Mouse (Mus musculus) MEL (cell line): ENCODE measurements at regions not wholly inside any gene's neighbourhood (a gene's known extent, or its start where the extent isn't known, plus 50 kb on each side); places are given as distances from the start of the nearest gene placed in this dataset.
"Not testable (repeated sequence)": the region's sequence is repeated elsewhere in the genome, so short reads cannot be mapped to it uniquely, and the experiment has no call there.

Experiments
- DNase-seq: peaks from one replicate; pipeline ENCODE4 v3.0.0; 2011; ENCODE audit warnings: low read depth, low spot score
- H3K27ac ChIP-seq: 2 replicates; pipeline ENCODE4 v1.5.1; 2012; ENCODE audit warnings: low read depth, mild to moderate bottlenecking, control low read depth, low read length, moderate library complexity; ENCODE audit not compliant: control insufficient read depth
- H3K27me3 ChIP-seq, 2 experiments: fragments of 150-350 bp in 1 of 2; sonication (generic) in 1 of 2; 2 replicates each; pipeline ENCODE4 v1.6.1; 2012; ENCODE audit warnings: low read length in 2 of 2, mild to moderate bottlenecking in 2 of 2, improper control_type of control experiment in 1 of 2, moderate library complexity in 1 of 2; ENCODE audit not compliant: insufficient read depth in 2 of 2, control insufficient read depth in 1 of 2
- H3K36me3 ChIP-seq, 2 experiments: 2 replicates each; pipeline ENCODE4 v1.6.1; 2012 to 2014; ENCODE audit warnings: low read length in 2 of 2, improper control_type of control experiment in 1 of 2, inconsistent platforms in 1 of 2, mild to moderate bottlenecking in 1 of 2; ENCODE audit not compliant: insufficient read depth in 2 of 2, control insufficient read depth in 1 of 2
- H3K4me1 ChIP-seq, 2 experiments: fragments of 150-350 bp in 1 of 2; sonication (generic) in 1 of 2; 2 replicates each; pipeline ENCODE4 v1.6.1; 2012; ENCODE audit warnings: low read length in 2 of 2, improper control_type of control experiment in 1 of 2, mild to moderate bottlenecking in 1 of 2; ENCODE audit not compliant: insufficient read depth in 2 of 2, control insufficient read depth in 1 of 2
- H3K4me3 ChIP-seq, 2 experiments: fragments of 150-350 bp in 1 of 2; sonication (generic) in 1 of 2; 2 replicates each; pipeline ENCODE4 v1.5.1; 2012; ENCODE audit warnings: low read depth in 2 of 2, low read length in 2 of 2, mild to moderate bottlenecking in 2 of 2, moderate library complexity in 2 of 2, control low read depth in 1 of 2, improper control_type of control experiment in 1 of 2; ENCODE audit not compliant: control insufficient read depth in 1 of 2, insufficient read depth in 1 of 2
- H3K79me2 ChIP-seq: 2 replicates; pipeline ENCODE4 v1.6.1; 2012; ENCODE audit warnings: mild to moderate bottlenecking, low read length, moderate library complexity; ENCODE audit not compliant: control insufficient read depth, poor library complexity, insufficient read depth
- H3K9ac ChIP-seq: 2 replicates; pipeline ENCODE4 v1.6.1; 2012; ENCODE audit warnings: low read depth, mild to moderate bottlenecking, control low read depth, low read length, moderate library complexity; ENCODE audit not compliant: control insufficient read depth, poor library complexity, severe bottlenecking
- H3K9me3 ChIP-seq: fragments of 150-350 bp; sonication (generic); replicated peaks from 2 replicates; pipeline ENCODE4 v1.6.1; 2012; ENCODE audit warnings: mild to moderate bottlenecking, low read length, improper control_type of control experiment, moderate library complexity; ENCODE audit not compliant: insufficient read depth
- CHD2 ChIP-seq: IDR thresholded peaks from 2 replicates; pipeline ENCODE4 v1.6.1; 2011; ENCODE audit warnings: low read length, improper control_type of control experiment
- CTCF ChIP-seq, 3 experiments: IDR thresholded peaks in 2 of 3; conservative IDR thresholded peaks in 1 of 3; 2 replicates each; pipeline ENCODE4 v1.5.1; 2011 to 2012; ENCODE audit warnings: low read length in 3 of 3, low read depth in 2 of 3, mild to moderate bottlenecking in 2 of 3, improper control_type of control experiment in 1 of 3, inconsistent platforms in 1 of 3, mixed read lengths in 1 of 3, moderate library complexity in 1 of 3; ENCODE audit not compliant: control insufficient read depth in 1 of 3, insufficient read depth in 1 of 3, poor library complexity in 1 of 3, severe bottlenecking in 1 of 3
- E2F4 ChIP-seq: IDR thresholded peaks from 2 replicates; pipeline ENCODE4 v1.6.1; 2011; ENCODE audit warnings: low read depth, low read length, improper control_type of control experiment, borderline replicate concordance
- ELF1 ChIP-seq: IDR thresholded peaks from 2 replicates; pipeline ENCODE4 v1.6.1; 2014; ENCODE audit warnings: low read depth, mild to moderate bottlenecking, inconsistent platforms, low read length, improper control_type of control experiment, moderate library complexity
- EP300 ChIP-seq, 2 experiments: IDR thresholded peaks; 2 replicates each; pipeline ENCODE4 v1.6.1; 2011; ENCODE audit warnings: improper control_type of control experiment in 2 of 2, low read length in 2 of 2, low read depth in 1 of 2, mild to moderate bottlenecking in 1 of 2
- GABPA ChIP-seq: IDR thresholded peaks from 2 replicates; pipeline ENCODE4 v1.6.1; 2012; ENCODE audit warnings: low read depth, mild to moderate bottlenecking, inconsistent platforms, low read length, improper control_type of control experiment, moderate library complexity
- HCFC1 ChIP-seq: IDR thresholded peaks from 2 replicates; pipeline ENCODE4 v1.6.1; 2012; ENCODE audit warnings: low read depth, mild to moderate bottlenecking, inconsistent platforms, low read length, improper control_type of control experiment, moderate library complexity
- KAT2A ChIP-seq: conservative IDR thresholded peaks from 2 replicates; pipeline ENCODE4 v1.6.1; 2012; ENCODE audit warnings: low read depth, low read length, improper control_type of control experiment, inconsistent platforms
- MAFK ChIP-seq: IDR thresholded peaks from 2 replicates; pipeline ENCODE4 v1.6.1; 2011; ENCODE audit warnings: low read depth, mild to moderate bottlenecking, low read length, improper control_type of control experiment, borderline replicate concordance
- MEF2A ChIP-seq: IDR thresholded peaks from 2 replicates; pipeline ENCODE4 v1.6.1; 2014; ENCODE audit warnings: low read depth, mild to moderate bottlenecking, inconsistent platforms, low read length, improper control_type of control experiment; ENCODE audit not compliant: poor library complexity, insufficient replicate concordance, severe bottlenecking; ENCODE audit errors: extremely low read depth
- MXI1 ChIP-seq: IDR thresholded peaks from 2 replicates; pipeline ENCODE4 v1.6.1; 2011; ENCODE audit warnings: mild to moderate bottlenecking, low read depth, low read length, improper control_type of control experiment
- MYB ChIP-seq: IDR thresholded peaks from 2 replicates; pipeline ENCODE4 v1.6.1; 2011; ENCODE audit warnings: mild to moderate bottlenecking, low read depth, low read length, improper control_type of control experiment
- NELFE ChIP-seq: IDR thresholded peaks from 2 replicates; pipeline ENCODE4 v1.6.1; 2011; ENCODE audit warnings: low read depth, low read length, improper control_type of control experiment
- NRF1 ChIP-seq: IDR thresholded peaks from 2 replicates; pipeline ENCODE4 v1.6.1; 2014; ENCODE audit warnings: low read depth, mild to moderate bottlenecking, inconsistent platforms, low read length, improper control_type of control experiment, moderate library complexity; ENCODE audit not compliant: poor library complexity, insufficient read depth, severe bottlenecking
- POLR2A ChIP-seq, 2 experiments: IDR thresholded peaks; 2 replicates each; pipeline ENCODE4 v1.6.1; 2011 to 2012; ENCODE audit warnings: low read length in 2 of 2, mild to moderate bottlenecking in 2 of 2, control low read depth in 1 of 2, improper control_type of control experiment in 1 of 2, low read depth in 1 of 2, moderate library complexity in 1 of 2; ENCODE audit not compliant: control insufficient read depth in 1 of 2, insufficient read depth in 1 of 2, poor library complexity in 1 of 2
- POLR2AphosphoS2 ChIP-seq: IDR thresholded peaks from 2 replicates; pipeline ENCODE4 v1.6.1; 2011; ENCODE audit warnings: low read length, improper control_type of control experiment
- SIN3A ChIP-seq: IDR thresholded peaks from 2 replicates; pipeline ENCODE4 v1.6.1; 2012; ENCODE audit warnings: low read length, improper control_type of control experiment, inconsistent platforms
- SMC3 ChIP-seq: IDR thresholded peaks from 2 replicates; pipeline ENCODE4 v1.6.1; 2011; ENCODE audit warnings: low read depth, low read length, improper control_type of control experiment
- TBP ChIP-seq: IDR thresholded peaks from 2 replicates; pipeline ENCODE4 v1.8.0; 2011; ENCODE audit warnings: low read depth, low read length, improper control_type of control experiment
- TCF12 ChIP-seq: IDR thresholded peaks from 2 replicates; pipeline ENCODE4 v1.6.1; 2014; ENCODE audit warnings: low read depth, mild to moderate bottlenecking, inconsistent platforms, low read length, improper control_type of control experiment, moderate library complexity
- USF1 ChIP-seq: IDR thresholded peaks from 2 replicates; pipeline ENCODE4 v1.6.1; 2014; ENCODE audit warnings: low read depth, mild to moderate bottlenecking, inconsistent platforms, low read length, improper control_type of control experiment, moderate library complexity
- USF2 ChIP-seq, 2 experiments: IDR thresholded peaks; 2 replicates each; pipeline ENCODE4 v1.6.1; 2011 to 2012; ENCODE audit warnings: improper control_type of control experiment in 2 of 2, low read length in 2 of 2, borderline replicate concordance in 1 of 2, inconsistent platforms in 1 of 2, low read depth in 1 of 2, mild to moderate bottlenecking in 1 of 2; ENCODE audit not compliant: insufficient read depth in 1 of 2
- ZMIZ1 ChIP-seq: IDR thresholded peaks from 2 replicates; pipeline ENCODE4 v1.6.1; 2012; ENCODE audit warnings: low read depth, mild to moderate bottlenecking, inconsistent platforms, low read length, improper control_type of control experiment, moderate library complexity
- ZNF384 ChIP-seq: IDR thresholded peaks from 2 replicates; pipeline ENCODE4 v1.6.1; 2012; ENCODE audit warnings: low read depth, mild to moderate bottlenecking, inconsistent platforms, low read length, improper control_type of control experiment

GRCm38 (mm10) chr15:38151654-38152053, 726.3 kb downstream of the 4930447A16Rik start:
- Histone ChIP-seq H3K9me3 (no peaks in the 10 kb centered on the region), H3K4me3 (no peak overlapping the region), H3K36me3 (no peaks in the 10 kb centered on the region), H3K27ac (no peak overlapping the region), H3K9ac (no peak overlapping the region), H3K27me3 (peaks cover 3 to 5% of the 10 kb centered on the region in 2 experiments), H3K79me2 (no peaks in the 10 kb centered on the region), H3K4me1 (no peaks in the 10 kb centered on the region)
- DNase-seq, result no peak
- TF ChIP-seq SIN3A (no peak), MXI1 (no peak), MYB (no peak), ZMIZ1 (no peak), TCF12 (no peak), SMC3 (no peak), CTCF (IDR thresholded peaks at IDR 0.05 in 2 of 3, conservative IDR thresholded peaks at IDR 0.05 in 1 of 3; ENCODE audit: control insufficient read depth in 1 of 3, insufficient read depth in 1 of 3, low read depth in 2 of 3, low read length in 3 of 3, poor library complexity in 1 of 3, severe bottlenecking in 1 of 3) (no peak), CHD2 (no peak), ELF1 (no peak), MAFK (no peak), POLR2AphosphoS2 (no peak), POLR2A (IDR thresholded peaks at IDR 0.05; ENCODE audit: control insufficient read depth in 1 of 2, insufficient read depth in 1 of 2, low read depth in 1 of 2, low read length in 2 of 2, poor library complexity in 1 of 2) (no peak), EP300 (IDR thresholded peaks at IDR 0.05; ENCODE audit: low read depth in 1 of 2, low read length in 2 of 2) (no peak), USF2 (IDR thresholded peaks at IDR 0.05; ENCODE audit: borderline replicate concordance in 1 of 2, insufficient read depth in 1 of 2, low read depth in 1 of 2, low read length in 2 of 2) (no peak), MEF2A (no peak)
- TF ChIP-seq, all 39 proteins: peak for 0

DNA sequence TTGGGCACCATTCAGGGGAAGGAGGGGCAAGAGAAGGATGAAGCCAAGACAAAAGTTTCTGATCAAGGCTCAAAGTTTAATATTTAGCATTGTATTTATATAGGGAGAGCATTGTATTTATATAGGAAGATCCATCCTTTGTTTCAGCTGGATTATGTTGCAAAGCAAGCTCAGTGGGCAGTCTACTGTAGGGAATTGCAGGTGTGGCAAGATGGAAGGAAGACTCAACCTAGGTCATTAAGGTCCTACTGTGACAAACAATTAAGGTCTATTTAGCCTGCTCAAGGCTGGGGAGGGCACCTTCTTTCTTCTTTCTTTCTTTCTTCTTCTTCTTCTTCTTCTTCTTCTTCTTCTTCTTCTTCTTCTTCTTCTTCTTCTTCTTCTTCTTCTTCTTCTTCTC, 728.5 kb downstream of the 4930447A16Rik start:
- H3K79me2 ChIP-seq, H3K27ac ChIP-seq, H3K27me3 ChIP-seq, H3K4me3 ChIP-seq, H3K36me3 ChIP-seq, H3K9ac ChIP-seq, DNase-seq, H3K9me3 ChIP-seq, H3K4me1 ChIP-seq: not testable (repeated sequence)

DNA sequence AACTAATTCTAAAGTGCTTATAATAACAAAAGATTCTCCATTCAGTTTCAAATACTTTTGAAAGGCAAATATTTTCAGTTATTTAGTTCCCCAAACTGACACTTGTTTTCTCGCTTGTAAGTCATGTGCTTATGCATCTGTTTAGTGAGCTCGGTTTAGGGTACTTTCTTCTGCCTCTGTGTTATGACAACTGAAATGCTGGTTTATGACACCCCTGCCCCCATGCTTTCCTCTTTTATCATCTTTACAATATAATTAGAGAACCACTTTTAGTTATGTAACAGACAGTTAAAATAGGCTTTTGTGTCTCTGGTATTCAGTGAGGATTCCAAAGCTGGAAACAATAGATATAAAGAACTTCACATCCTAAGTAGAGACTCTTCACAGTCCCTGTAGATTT, 733.8 kb downstream of the 4930447A16Rik start:
- DNase-seq, result no peak
- Histone ChIP-seq H3K4me1 (no peaks in the 10 kb centered on the region), H3K36me3 (no peaks in the 10 kb centered on the region), H3K4me3 (no peak overlapping the region), H3K9me3 (no peaks in the 10 kb centered on the region), H3K9ac (no peak overlapping the region)
- TF ChIP-seq KAT2A, result no peak
- no peak for TF ChIP-seq GABPA
- no peak for TF ChIP-seq MYB
- no peak for TF ChIP-seq NELFE
- TF ChIP-seq TBP, result no peak
- no peak for TF ChIP-seq HCFC1
- TF ChIP-seq CTCF (IDR thresholded peaks at IDR 0.05 in 2 of 3, conservative IDR thresholded peaks at IDR 0.05 in 1 of 3; ENCODE audit: control insufficient read depth in 1 of 3, insufficient read depth in 1 of 3, low read depth in 2 of 3, low read length in 3 of 3, poor library complexity in 1 of 3, severe bottlenecking in 1 of 3), result no peak
- TF ChIP-seq ZNF384, result no peak
- TF ChIP-seq NRF1, result no peak
- no peak for TF ChIP-seq SIN3A
- no peak for TF ChIP-seq USF1
- TF ChIP-seq E2F4, result no peak
- TF ChIP-seq, all 39 proteins: peak for 0
- no peaks in the 10 kb centered on the region for H3K79me2 ChIP-seq
- H3K27me3 ChIP-seq, result peaks cover 0 to 5% of the 10 kb centered on the region in 2 experiments; a peak in 2 of 4 replicates
- no peak overlapping the region for H3K27ac ChIP-seq
